Mouse (Mus musculus) c-Kit-negative CD71-positive TER-119-positive erythroid progenitor cells, embryonic 14.5 days (primary cell): ENCODE data around the gene G530012D18Rik.
"Not testable (repeated sequence)": the region's sequence is repeated elsewhere in the genome, so short reads cannot be mapped to it uniquely, and the experiment has no call there.

Source experiments
- DNase-seq: peaks from one replicate; pipeline ENCODE4 v3.0.0-alpha.2; 2013; ENCODE audit warnings: low read depth, low spot score

G530012D18Rik gene

GRCm38 (mm10) chr1:85575376-85575775, at the start of gene G530012D18Rik:
Gene G530012D18Rik, plus strand, starts transcription at chr1:85575676.
- DNase-seq: not testable (repeated sequence)

DNA sequence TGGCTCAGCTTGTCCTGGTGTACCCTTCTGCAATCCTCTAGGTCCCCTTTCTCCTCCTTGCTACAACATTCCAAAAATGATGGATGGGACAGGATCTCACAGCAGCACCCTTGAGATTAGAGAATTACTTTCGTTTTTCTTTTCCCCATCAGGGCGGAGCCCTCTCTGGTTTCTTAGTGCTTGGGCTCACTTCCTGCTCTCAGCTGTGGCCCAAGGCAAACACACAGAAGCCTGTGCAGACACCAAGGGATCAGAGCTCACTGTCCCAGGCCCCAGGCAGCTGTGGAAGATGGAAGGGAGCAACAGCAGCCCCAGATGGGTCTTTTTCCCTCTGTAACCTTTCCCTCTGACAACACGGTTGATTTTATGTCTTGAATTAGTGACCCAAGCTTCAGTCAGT, 49.1 kb upstream of the G530012D18Rik start:
- not testable (repeated sequence) for DNase-seq

- DNase-seq: not testable (repeated sequence)
Measured at GRCm38 (mm10) chr1:85528451-85529110, 46.9 kb upstream of the G530012D18Rik start.

DNA sequence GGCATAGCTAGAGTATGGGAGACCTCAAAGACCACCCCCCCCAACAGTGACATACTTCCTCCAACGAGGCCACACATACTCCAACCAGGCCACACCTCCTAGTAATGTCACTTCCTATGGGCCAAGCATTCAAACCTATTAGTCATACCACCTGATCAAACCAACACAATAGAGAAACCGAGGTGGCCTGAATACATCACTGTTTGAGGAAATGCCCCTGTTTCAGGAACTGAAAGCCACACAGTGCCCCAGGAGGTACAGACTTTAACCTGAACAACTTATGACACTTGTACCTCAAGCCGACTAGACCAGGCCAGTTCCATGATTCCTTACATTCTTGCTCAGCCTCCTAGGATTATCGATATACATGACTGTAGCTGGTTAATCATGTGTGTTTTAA, 31.7 kb upstream of the G530012D18Rik start:
- not testable (repeated sequence) for DNase-seq

DNA sequence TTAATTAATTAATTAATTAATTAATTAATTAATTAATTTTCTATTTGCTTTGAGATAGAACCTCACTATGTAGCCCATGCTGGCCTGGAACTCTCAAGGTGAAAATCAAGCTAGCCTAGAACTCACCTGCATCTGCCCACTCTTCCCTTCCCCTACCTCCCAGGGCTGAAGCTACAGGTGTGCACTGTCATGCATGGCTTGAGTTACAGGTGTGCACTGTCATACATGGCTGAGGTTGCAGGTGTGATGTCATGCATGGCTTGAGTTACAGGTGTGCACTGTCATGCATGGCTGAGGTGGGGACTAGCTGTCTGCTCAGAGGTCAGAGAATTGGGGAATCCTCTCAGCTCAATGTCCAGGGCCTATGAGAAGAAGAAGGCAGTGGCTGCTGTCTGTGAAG, 29.0 kb upstream of the G530012D18Rik start:
- not testable (repeated sequence) for DNase-seq

DNA sequence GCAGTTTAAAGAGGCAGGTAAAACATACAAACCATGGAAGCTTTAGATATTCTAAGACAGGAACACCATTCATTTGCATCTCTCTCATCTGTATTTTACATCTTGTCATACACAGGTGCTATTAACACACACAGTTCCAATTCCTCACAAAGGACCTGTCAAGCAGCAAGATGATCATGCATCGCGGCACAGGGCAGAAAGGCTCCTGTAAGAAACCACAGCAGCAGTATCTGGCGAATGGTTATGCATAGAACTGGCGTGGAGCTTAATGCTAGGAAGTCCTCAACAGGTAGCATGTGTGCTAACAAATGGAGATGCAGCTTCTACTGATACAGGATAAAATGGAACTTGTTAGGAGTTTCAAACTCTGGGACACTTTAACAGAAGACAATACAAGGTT, 20.2 kb upstream of the G530012D18Rik start:
- not testable (repeated sequence) for DNase-seq

DNA sequence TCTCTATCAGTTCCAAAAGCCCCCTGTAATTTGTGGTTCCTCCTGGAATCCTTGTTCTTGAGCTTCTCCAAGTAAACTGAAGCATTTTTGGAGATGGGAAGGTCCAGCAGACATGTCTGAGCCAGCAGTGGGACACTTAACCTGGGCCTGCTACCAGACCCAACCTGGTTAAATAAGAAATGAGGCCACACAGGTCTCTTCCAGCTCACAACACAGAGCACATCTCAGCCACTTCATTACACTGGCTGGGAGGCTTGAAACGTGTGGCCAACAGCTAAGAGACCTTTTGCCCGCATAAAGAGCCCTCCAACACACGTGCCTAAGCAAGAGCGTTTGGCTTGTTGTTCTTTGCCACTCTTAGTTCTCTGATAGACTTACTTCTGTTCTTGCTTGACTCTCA, 1.9 kb upstream of the G530012D18Rik start:
- not testable (repeated sequence) for DNase-seq

DNA sequence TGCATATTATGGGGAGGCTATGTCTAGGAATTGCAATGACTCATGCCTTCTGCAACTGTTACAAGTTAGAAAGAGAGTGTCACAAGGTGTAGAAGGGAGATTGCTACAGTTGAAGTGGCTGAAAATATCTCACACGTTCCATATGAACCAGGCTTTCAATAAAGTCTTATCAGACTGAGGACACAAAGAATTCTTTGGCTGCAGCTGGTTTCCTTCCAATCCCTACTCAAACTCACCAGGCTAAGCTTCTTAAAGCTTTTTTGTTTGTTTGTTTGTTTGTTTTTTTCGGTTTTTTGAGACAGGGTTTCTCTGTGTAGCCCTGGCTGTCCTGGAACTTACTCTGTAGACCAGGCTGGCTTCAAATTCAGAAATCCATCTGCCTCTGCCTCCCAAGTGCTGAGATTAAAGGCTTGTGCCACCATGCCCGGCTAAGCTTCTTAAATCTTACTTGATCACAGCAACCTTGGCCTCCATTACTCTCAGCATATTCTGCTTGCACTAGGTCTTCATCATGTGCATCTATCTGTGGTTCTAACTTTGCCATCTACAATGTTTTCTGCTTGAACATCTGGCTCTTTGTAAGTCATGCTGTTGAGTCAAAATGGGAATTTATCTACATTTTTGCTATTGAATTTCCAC, 3.0 kb downstream of the G530012D18Rik start:
- not testable (repeated sequence) for DNase-seq

GRCm38 (mm10) chr1:85579199-85580147, 4.0 kb downstream of the G530012D18Rik start:
- DNase-seq: not testable (repeated sequence)

DNA sequence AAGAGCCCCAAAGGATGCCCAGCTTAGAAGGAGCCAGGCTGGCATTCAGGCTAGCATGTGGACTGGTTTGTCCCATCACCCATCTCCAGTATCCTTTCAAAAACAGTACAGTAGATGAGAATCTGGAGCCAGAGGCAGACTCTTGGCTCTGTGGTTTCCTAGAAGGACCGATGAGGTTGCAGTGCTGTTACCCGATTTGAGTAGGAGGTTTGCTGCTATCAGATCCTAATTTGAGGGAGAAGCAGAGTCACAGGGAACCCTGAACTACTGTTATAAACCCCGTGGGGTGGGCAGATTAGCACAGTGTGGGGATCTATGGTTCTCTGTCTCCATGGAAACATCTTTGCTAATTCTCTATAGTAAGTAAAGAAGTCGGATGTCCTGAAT, 4.7 kb downstream of the G530012D18Rik start:
- DNase-seq: not testable (repeated sequence)

- not testable (repeated sequence) for DNase-seq
Measured at GRCm38 (mm10) chr1:85580578-85580977, 5.1 kb downstream of the G530012D18Rik start.

- not testable (repeated sequence) for DNase-seq
Measured at GRCm38 (mm10) chr1:85581518-85581917, 6.0 kb downstream of the G530012D18Rik start.

DNA sequence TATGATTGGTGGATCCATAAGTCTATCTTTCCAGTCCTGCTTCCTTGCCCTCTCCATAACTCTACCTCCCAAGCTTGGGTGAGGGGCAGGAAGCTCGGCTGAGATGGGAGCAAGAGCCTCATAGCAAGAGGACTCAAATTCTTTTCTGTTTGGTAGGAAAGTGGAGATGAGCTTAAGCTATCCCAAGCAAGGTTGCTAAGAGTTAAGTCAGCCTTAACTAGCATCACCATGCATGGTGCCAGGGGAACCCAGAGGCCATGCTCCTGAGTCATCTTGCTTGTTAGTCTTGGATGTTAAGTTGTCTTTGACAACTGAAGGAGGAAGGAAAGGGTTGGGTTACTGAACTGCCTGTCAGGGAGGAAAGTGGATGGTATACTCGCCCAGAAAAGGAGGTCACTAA, 13.2 kb downstream of the G530012D18Rik start:
- not testable (repeated sequence) for DNase-seq

- DNase-seq: not testable (repeated sequence)
Measured at GRCm38 (mm10) chr1:85592526-85592925, 17.1 kb downstream of the G530012D18Rik start.

DNA sequence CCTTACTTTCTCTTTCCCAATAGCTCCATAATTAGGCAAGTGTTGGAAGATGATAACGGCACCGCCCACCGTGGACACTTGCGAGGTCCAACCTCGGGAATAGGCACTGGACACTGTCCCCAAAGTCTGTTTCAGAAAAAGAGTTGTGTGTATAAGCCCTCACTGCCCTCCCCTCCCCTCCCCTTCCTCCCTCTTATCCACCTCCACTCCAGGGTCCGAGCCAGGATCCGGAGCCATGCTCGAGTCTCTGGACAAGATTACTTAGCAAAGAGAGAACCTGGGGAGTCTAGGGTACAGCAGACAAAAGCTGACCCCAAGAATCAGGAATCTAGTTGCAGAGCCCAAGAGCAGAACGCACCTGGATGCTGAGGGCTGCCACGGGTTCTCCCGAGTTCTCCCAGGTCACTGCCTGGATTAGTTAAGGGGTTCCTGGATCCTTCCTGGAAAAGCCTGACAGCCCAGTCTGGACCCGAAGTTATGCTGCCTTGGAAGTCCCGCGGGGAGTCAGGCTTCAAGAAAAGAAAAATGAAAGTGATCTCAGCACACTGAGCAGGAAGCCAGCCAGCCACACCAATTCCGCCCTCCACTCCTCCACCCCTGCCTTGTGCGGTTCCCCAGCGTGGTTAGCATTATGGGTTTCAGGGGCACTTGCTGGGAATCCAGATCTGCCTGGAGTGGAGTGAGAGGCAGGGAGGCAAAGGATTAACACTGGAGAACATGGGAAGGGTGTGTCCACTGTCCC, 23.0 kb downstream of the G530012D18Rik start, which contains the start of gene Sp110:
Sp110 (minus strand) TSS at position 547 of the 742 bp plus-strand sequence.
- not testable (repeated sequence) for DNase-seq

GRCm38 (mm10) chr1:85600078-85600477, 24.6 kb downstream of the G530012D18Rik start, which contains the start of gene Sp140:
Gene Sp140, plus strand, starts transcription at chr1:85600378.
- DNase-seq: not testable (repeated sequence)

DNA sequence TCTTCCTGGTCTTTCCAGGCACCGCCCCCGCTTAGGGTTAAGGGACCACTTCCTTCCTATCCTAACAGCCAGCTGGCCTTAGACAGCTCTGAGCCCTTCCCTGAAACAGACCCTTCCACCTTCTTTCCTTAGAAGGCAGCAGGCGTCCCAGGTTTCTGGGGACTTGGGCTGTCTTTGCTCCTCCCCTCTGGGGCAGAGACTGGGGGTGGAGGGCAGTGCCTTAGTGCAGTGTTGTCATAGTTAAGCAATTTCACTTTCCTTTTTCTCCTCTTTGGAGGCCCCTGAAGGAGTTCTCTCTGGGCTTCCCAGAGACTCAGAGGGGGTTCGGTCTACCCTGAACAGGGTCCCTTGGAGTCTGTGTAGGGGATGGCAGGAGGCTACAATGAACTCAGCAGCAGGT, 25.3 kb downstream of the G530012D18Rik start:
- DNase-seq: not testable (repeated sequence)

DNA sequence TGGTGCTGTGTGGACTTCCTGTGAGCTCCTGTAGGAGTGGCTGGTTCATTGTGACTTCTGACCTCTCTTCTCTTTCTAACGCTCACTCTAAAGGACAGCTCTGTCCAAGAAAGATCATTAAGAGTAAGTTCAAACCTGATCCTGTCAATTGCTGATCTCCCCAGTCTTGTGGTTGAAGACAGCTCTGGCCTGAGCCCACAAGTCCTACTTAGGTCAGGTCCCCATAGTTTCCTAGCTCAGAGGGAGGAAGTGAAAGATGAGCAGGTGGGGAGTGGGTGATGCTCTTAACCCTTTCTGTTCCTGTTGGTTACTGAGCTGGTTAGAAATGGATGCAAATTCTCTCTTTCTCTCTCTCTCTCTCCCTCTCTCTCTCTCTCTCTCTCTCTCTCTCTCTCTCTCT, 28.9 kb downstream of the G530012D18Rik start:
- not testable (repeated sequence) for DNase-seq

- DNase-seq: not testable (repeated sequence)
Measured at GRCm38 (mm10) chr1:85608361-85608760, 32.9 kb downstream of the G530012D18Rik start.

GRCm38 (mm10) chr1:85610581-85610980, 35.1 kb downstream of the G530012D18Rik start:
- not testable (repeated sequence) for DNase-seq

DNA sequence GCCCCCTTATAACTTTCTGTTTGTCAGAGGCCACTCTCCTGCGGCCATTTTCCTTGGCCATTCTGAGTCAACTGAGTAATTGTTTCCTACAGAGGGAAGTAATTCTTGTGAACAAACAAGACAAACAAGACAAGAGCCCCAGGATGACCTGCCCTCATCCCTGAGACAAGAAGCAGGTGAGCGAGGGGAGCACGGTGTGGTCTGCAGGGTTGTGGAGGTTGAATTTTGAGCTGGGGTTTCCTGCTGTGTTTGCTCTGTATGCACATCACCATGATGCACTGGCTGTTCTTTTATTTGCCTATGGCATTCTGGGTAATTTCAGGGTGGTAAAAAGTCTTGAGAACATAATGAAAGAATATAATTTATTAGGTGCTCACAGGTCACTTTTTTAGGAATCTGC, 39.6 kb downstream of the G530012D18Rik start:
- DNase-seq: not testable (repeated sequence)
